Mouse (Mus musculus): ENCODE measurements around the gene Stk17b.
A peak's percentile ranks its signal among the peaks of the same experiment; 100 is the strongest.
"Not testable (repeated sequence)": the region's sequence is repeated elsewhere in the genome, so short reads cannot be mapped to it uniquely, and the experiment has no call there.

The Stk17b gene

GRCm38 (mm10) chr1:53781311-53781710, 3.7 kb downstream of the Stk17b start:
- peak in 1 of 2 experiments; percentile 34 for DNase-seq

DNA sequence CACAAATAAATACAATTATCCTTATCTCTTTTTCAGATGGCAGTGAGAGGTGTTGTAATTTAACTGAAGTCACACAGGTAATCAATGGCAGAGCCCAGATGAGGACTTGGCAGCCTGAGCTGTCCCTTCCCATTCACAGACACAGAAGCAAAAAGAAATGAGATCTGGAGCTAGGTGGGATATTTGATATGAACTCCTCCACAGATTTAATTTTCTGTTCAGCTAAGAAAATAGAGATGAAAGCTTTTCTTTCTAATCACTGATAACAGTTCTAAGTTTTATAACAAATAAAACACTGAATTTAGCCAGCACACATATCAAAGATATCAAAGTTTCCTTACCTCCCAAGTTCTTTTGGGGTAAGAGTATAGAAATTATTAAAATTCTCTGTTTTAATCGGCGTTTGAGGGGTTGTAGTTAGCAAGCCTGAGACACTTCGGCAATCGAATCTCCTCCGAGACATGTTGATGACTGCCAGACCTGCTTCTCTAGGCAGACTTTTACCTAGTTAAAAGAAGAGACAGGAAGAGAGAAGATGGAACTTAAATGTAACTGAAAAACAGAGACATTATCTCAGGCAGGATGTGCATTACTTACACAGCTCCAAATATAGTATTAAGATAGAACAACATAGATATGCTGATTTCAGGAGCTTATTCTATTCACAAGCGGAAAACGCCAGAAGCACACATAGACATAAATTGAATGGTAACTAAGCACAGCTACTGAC, 8.7 kb downstream of the Stk17b start:
- no peak for DNase-seq

DNA sequence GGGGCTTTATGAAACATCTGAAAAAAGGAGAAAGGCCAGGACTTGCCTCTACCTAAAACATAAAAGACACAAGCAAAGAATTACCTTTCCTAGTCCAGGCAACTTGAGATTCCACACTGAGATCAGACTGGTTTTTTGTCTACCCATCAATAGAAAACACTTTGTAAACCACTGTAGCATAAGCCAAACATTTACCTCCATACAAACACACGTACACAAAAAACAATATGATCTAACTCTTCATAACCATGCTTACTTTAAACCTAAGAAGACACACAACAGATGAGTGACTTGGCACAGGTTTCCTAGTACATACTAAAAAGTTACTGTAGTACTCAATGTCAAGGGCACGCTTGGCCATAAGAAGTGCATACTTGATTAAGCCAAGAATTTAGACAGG, 9.5 kb downstream of the Stk17b start:
- no peak for DNase-seq

DNA sequence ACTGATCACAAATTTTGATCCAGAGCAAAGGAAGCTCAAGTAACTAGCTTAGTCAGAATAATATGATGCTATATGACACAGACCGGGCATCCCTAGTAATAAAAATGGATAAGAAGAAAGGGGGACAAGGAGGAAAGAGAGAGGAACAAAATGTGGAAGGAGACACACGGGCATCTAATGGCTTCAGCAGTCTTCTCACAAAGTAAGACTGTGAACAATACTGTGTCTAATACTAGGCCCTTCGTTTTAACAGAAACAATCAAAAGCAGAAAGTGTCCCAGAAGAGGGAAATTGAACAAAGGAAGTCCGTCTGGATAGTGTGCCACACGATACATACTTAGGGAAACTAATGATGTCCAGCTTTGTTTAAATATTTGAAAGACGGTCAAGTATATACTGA, 10.0 kb downstream of the Stk17b start:
- DNase-seq, result no peak

DNA sequence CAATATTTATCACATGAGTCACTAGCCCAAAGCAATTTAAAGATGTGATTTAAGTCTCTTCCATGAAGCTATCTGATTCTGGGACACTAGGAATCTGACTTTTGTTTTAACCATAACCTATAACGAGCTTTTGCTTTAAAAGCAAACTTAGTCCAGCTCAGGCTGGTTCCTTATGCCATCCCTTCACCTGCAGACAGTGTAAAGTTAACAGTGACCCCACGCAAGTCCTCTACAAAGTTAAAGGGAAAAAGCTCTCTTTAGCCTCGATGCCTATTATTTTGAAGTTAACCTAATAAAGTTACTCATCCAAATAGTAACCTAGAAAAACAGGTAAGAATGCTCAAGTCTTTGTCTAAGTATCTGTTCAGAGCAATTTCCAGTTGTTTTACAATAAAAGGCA, 10.5 kb downstream of the Stk17b start:
- DNase-seq, result no peak

DNA sequence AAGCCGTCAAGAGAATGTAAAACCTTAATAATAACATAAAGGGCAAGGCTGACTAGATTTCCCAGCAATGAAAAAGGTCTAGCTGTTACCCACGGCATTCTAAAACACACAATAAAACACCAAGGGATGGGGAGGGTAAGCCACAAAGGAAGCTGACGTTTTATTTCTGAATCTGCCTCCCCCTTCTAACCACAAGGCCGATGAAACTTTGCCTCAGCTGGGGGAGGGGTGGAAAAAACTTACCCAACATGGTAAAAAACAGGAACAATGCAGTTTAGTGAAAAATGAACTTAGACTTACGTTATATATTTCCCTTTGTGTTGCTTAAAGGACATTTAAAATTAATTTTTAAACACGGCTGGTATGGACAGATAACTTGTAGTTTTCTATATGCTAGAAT, 11.0 kb downstream of the Stk17b start:
- DNase-seq, result peak; percentile 75 to 80

DNA sequence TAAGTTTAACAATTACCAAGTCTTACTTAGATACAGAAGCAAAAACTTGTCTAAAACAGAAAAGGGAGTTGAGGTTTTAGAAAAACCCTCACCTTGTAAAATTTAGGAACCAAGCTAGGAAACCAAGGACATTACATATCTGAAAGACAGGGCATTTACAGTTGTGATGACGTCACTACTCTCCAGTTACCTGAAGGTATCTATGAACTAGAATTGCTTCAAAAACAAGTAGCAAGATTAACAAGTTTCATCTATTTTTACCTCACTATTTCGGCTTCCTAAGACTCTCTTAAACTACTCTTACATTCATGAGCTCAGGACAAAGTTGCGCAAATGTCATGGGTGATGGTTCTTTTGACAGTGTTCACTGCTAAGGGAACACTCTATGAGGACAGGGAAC, 12.1 kb downstream of the Stk17b start:
- no peak for DNase-seq

DNA sequence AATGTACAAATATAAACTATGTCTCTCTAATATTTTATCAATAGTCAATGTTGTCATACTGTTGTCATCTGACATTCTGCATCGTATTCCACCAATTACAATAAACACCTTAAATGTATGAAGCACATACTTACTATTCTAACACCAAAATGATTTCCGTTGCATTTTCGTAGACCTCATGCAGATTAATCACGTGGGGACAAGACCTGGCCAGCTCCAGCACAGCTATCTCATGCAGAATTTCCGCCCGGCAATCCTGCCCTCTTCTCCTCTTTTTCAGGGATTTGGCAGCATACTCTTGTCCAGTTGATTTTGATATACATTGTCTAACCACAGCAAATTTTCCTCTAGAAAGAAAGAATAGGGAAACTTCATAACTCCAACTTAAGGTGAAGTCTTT, 13.5 kb downstream of the Stk17b start:
- DNase-seq, result no peak

- DNase-seq, result no peak
These were observed 18.9 kb downstream of the Stk17b start for GRCm38 (mm10) chr1:53766112-53766511.

GRCm38 (mm10) chr1:53757316-53757715, 27.7 kb downstream of the Stk17b start:
- no peak for DNase-seq

DNA sequence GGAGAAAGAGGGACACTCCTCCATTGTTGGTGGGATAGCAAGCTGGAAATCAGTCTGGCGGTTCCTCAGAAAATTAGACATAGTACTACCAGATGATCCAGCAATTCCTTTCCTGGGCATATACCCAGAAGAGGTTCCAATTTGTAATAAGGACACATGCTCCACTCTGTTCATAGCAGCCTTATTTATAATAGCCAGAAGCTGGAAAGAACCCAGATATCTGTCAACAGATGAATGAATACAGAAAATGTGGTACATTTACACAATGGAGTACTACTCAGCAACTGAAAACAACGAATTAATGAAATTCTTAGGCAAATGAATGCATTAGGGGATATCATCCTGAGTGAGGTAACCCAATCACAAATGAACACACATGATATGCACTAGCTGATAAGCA, 31.5 kb downstream of the Stk17b start:
- not testable (repeated sequence) for DNase-seq

- no peak for DNase-seq
These were observed 33.9 kb downstream of the Stk17b start for GRCm38 (mm10) chr1:53751144-53751543.

- DNase-seq, result not testable (repeated sequence)
These were observed 34.3 kb downstream of the Stk17b start for GRCm38 (mm10) chr1:53750697-53751096.

DNA sequence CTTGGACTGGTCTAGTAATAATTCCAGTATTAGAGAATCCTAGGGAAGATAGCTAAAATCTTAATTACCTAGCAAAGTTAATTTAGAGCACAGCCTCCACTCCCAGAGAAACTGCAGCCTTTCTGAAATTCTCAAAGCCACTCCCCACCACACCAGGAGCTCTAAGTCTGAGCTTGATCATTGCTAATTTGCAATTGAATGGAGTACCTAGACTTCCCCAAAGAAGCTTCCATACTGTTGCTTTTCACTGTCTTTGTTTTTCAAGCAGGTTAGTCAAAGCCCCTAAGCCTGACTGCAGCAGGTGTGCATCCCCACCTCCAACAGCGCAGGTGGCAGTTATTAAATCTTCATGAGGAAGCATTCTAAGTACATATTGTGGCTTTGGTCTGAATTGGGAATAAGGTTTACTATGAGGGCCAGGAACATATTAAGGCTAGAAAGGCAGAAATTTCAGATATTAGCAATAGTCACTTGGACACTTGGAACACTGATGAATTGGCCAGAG, 35.1 kb downstream of the Stk17b start:
- not testable (repeated sequence) for DNase-seq

DNA sequence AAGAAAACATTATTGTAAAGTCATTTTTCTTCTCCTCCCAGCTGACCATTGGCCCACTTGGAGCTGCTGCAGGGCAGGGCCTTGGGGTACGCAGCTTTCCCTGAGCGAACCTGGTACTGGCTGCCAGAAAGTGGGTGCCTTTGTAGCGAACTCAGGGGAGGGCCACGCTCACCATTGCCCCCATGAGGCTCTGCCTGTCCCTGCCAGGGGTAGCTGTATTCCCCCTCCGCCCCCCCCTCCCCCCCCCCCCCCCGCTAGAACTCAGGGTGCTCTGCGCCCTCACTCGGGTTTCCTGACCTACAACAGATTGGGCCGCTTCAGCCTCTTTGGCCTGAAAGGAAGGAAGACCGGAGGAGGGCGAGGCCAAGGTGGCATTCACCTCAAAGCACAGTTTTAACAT, 36.5 kb downstream of the Stk17b start:
- peak; percentile 10 to 17 for DNase-seq

DNA sequence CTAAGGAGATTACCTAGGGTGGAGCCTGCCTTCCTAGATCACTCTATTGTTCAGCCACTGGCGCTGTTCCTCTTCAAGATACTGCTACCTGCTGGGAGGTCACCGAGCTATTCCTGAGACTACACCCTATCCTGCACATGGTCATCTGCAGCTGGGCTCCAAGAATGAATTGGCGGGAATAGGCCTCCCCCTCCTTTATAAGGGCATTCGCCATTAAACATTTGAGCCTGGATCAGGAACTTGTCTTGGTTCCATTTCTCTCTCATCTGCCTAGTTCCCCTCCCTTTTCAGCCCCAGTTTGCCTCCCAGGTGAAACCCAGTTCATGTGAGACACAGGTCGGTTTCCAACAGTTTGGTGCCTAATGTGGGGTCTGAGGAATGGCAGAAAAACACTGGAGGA, 39.0 kb downstream of the Stk17b start:
- DNase-seq, result no peak

GRCm38 (mm10) chr1:53741742-53742458, 43.1 kb downstream of the Stk17b start:
- DNase-seq, result no peak

DNA sequence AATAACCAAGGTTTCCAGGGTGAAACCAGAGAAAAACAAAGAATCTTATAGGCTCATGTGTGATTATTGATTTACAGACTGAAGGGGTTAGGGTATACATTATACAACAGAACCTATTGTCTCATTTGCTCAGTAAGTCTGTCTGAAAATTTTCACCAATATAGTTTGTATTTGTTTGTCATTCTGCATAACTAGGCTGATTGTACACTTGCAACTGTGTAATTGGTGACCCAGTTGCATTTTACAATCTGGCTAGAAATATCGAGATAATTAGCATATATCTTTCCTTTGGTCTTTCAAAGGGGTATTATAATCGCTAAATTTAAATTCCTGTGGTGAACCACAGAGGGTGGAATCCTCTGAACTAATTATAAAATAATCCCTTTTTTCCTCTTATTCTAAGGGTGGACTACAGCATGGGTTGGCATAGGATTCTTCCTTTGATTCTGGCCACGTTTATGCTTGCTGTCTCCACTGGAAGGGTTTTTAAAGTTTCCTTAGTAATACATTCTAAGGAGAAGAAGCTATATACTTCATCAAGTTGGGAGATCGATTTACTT, 44.2 kb downstream of the Stk17b start:
- DNase-seq, result no peak

GRCm38 (mm10) chr1:53740077-53740776, 44.8 kb downstream of the Stk17b start:
- DNase-seq, result not testable (repeated sequence)

- no peak for DNase-seq
These were observed 48.4 kb downstream of the Stk17b start for GRCm38 (mm10) chr1:53736583-53736982.

- DNase-seq, result no peak
These were observed 56.4 kb downstream of the Stk17b start for GRCm38 (mm10) chr1:53728489-53729225.

GRCm38 (mm10) chr1:53726883-53727282, 58.1 kb downstream of the Stk17b start:
- no peak for DNase-seq

- no peak for DNase-seq
These were observed 63.7 kb downstream of the Stk17b start for GRCm38 (mm10) chr1:53721353-53721752.

All from thymus, postnatal 36 days (tissue).